In the genomic region with DNA sequence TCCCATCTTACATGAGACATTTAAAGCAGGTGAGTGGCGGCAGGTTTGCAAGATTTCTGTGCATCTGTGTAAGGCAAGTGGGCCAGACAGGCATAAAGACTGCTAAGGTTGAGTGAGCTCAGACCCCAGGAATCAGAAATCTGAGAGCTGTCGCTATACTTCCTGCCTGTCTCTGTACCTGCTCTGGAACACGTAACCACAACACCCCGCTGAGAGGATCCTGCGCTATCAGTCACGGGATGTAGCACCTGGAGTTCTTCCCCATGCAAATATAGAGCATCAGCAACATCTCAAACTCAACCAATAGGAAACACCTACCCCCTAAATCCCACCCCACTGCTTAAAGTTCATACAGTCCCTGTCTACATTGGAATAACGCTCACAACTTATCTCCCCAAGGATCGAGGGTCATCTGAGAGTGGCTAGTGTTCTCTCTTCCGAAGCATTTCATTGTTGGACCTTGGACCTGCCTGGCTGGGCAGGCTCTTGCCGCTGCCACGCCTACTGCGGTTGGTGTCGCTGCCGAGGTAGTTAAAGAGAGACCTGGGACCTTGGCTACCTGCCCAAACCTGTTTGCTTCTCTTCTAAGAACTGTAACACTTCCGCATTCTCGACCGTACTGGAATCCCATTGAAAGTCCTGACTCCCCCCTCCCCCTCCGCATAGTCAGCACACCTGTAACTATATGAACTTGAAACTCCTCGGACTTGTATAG, we compare ENCODE assay signal across 9 mouse cellular contexts. TPM values are rescaled to one million over a fixed set of nuclear protein-coding genes. Genes with fewer than 3 reads are reported as not detected.
A peak's percentile ranks its signal among the peaks of the same experiment; 100 is the strongest.
DNase-seq lines count a peak whose midpoint lies in the region; ATAC-seq lines count a peak whose summit lies in the region.
"Had no signal": no experiment of that assay in that cellular context is flagged by ENCODE, and none has a peak within 500 bp of the region (broad histone marks: within the 10 kb centered on the region; RNA-seq: fewer than 3 reads in every experiment).

No protein-coding gene starts in this region.

- H3K9ac ChIP-seq in hindbrain, embryonic 12.5 days, result 0 out of 2 replicates have a peak overlapping the region, but pooled peaks have one; percentile 13
- H3K9ac ChIP-seq in hindbrain, embryonic 11.5 days (ENCODE audit: low read depth, low read length), result no peak overlapping the region
- H3K9ac ChIP-seq in embryonic facial prominence, embryonic 15.5 days, result no peak overlapping the region
- no peak overlapping the region for H3K9ac ChIP-seq in forebrain, embryonic 11.5 days (ENCODE audit: low read length)
- H3K9ac ChIP-seq: midbrain, embryonic 12.5 days had no signal

- no peak overlapping the region for H3K4me2 ChIP-seq in hindbrain, embryonic 12.5 days (replicated peaks)
- H3K4me2 ChIP-seq in hindbrain, embryonic 11.5 days (replicated peaks; ENCODE audit: low read depth, low read length), result no peak overlapping the region
- H3K4me2 ChIP-seq in embryonic facial prominence, embryonic 15.5 days (replicated peaks), result peak overlapping the region; percentile 41
- no peak overlapping the region for H3K4me2 ChIP-seq in forebrain, embryonic 11.5 days (ENCODE audit: low read depth, low read length, severe bottlenecking)
- H3K4me2 ChIP-seq: midbrain, embryonic 12.5 days had no signal

- 14% methylated on average over 19 of the region's 19 CpGs for WGBS in hindbrain, embryonic 12.5 days
- WGBS in hindbrain, embryonic 11.5 days, result 20% methylated on average over 19 of the region's 19 CpGs
- 8% methylated on average over 19 of the region's 19 CpGs for WGBS in embryonic facial prominence, embryonic 15.5 days
- 18% methylated on average over 19 of the region's 19 CpGs for WGBS in forebrain, embryonic 11.5 days

- H3K36me3 ChIP-seq in hindbrain, embryonic 12.5 days, result no peaks in the 10 kb centered on the region
- no peaks in the 10 kb centered on the region for H3K36me3 ChIP-seq in hindbrain, embryonic 11.5 days (ENCODE audit: control insufficient read depth, insufficient read depth, low read length)
- no peaks in the 10 kb centered on the region for H3K36me3 ChIP-seq in embryonic facial prominence, embryonic 15.5 days
- H3K36me3 ChIP-seq in forebrain, embryonic 11.5 days (ENCODE audit: control insufficient read depth, insufficient read depth, low read length), result no peaks in the 10 kb centered on the region
- H3K36me3 ChIP-seq: midbrain, embryonic 12.5 days had no signal

- H3K9me3 ChIP-seq in hindbrain, embryonic 12.5 days (replicated peaks), result no peaks in the 10 kb centered on the region
- H3K9me3 ChIP-seq in hindbrain, embryonic 11.5 days (ENCODE audit: control insufficient read depth, low read length), result no peaks in the 10 kb centered on the region
- H3K9me3 ChIP-seq in embryonic facial prominence, embryonic 15.5 days (replicated peaks), result no peaks in the 10 kb centered on the region
- no peaks in the 10 kb centered on the region for H3K9me3 ChIP-seq in forebrain, embryonic 11.5 days (ENCODE audit: control insufficient read depth, low read length)
- H3K9me3 ChIP-seq: midbrain, embryonic 12.5 days had no signal

- H3K27me3 ChIP-seq in hindbrain, embryonic 12.5 days, result 0 out of 2 replicates have a peak, but pooled peaks cover 8% of the 10 kb centered on the region
- no peaks in the 10 kb centered on the region for H3K27me3 ChIP-seq in hindbrain, embryonic 11.5 days (ENCODE audit: control insufficient read depth, insufficient read depth, low read length)
- H3K27me3 ChIP-seq in embryonic facial prominence, embryonic 15.5 days, result peaks cover 5% of the 10 kb centered on the region; the same call in 1 of the 2 replicates
- H3K27me3 ChIP-seq in forebrain, embryonic 11.5 days (ENCODE audit: control insufficient read depth, insufficient read depth, low read length), result no peaks in the 10 kb centered on the region

- no peak for DNase-seq in hindbrain, embryonic 11.5 days (ENCODE audit: low spot score)
- peak; percentile 93 for DNase-seq in kidney, postnatal 10 days
- DNase-seq in lung, postnatal 25 days (ENCODE audit: low spot score), result peak; percentile 91
- peak; percentile 63 for DNase-seq in thymus, postnatal 25 days
- no peak for DNase-seq in forebrain, embryonic 11.5 days (ENCODE audit: low spot score)
- no peak for DNase-seq in retina, postnatal 1 day

- H3K4me3 ChIP-seq in hindbrain, embryonic 12.5 days, result no peak overlapping the region
- H3K4me3 ChIP-seq in hindbrain, embryonic 11.5 days (ENCODE audit: low read depth, low read length), result no peak overlapping the region
- H3K4me3 ChIP-seq in embryonic facial prominence, embryonic 15.5 days (replicated peaks), result peak overlapping the region; percentile 32
- H3K4me3 ChIP-seq in forebrain, embryonic 11.5 days (ENCODE audit: low read depth, low read length), result no peak overlapping the region
- H3K4me3 ChIP-seq: midbrain, embryonic 12.5 days had no signal

- no peaks in the 10 kb centered on the region for H3K4me1 ChIP-seq in hindbrain, embryonic 12.5 days
- H3K4me1 ChIP-seq in hindbrain, embryonic 11.5 days (replicated peaks; ENCODE audit: control insufficient read depth, insufficient read depth, low read length), result no peaks in the 10 kb centered on the region
- H3K4me1 ChIP-seq in embryonic facial prominence, embryonic 15.5 days, result 0 out of 2 replicates have a peak, but pooled peaks cover 4% of the 10 kb centered on the region
- H3K4me1 ChIP-seq in forebrain, embryonic 11.5 days (replicated peaks; ENCODE audit: control insufficient read depth, insufficient read depth, low read length), result no peaks in the 10 kb centered on the region
- H3K4me1 ChIP-seq: midbrain, embryonic 12.5 days had no signal

- H3K27ac ChIP-seq in hindbrain, embryonic 12.5 days, result no peak overlapping the region
- no peak overlapping the region for H3K27ac ChIP-seq in hindbrain, embryonic 11.5 days (ENCODE audit: low read depth, low read length)
- peak overlapping the region; percentile 55 for H3K27ac ChIP-seq in embryonic facial prominence, embryonic 15.5 days (replicated peaks)
- H3K27ac ChIP-seq in forebrain, embryonic 11.5 days (ENCODE audit: low read depth, low read length), result no peak overlapping the region
- H3K27ac ChIP-seq: midbrain, embryonic 12.5 days had no signal

- ATAC-seq in hindbrain, embryonic 12.5 days (ENCODE audit: low FRiP score), result no peak
- ATAC-seq in hindbrain, embryonic 11.5 days (ENCODE audit: low FRiP score), result no peak
- ATAC-seq in embryonic facial prominence, embryonic 15.5 days (ENCODE audit: insufficient number of reproducible peaks, low FRiP score, low TSS enrichment, low read depth), result peak; percentile 70; the same call in 1 of the 2 replicates
- ATAC-seq in forebrain, embryonic 11.5 days (replicated peaks; ENCODE audit: low FRiP score), result no peak

RNA-seq across cellular contexts. Expression of a gene that starts 7.7 kb away (rescaled TPM):
- polyA plus RNA-seq in hindbrain, embryonic 12.5 days (2016; fragmentation: Nextera tagmentation; extraction: Ambion mirVana), result 978 and 979 TPM in 2 replicates
- polyA plus RNA-seq in hindbrain, embryonic 11.5 days (2014; fragmentation: Nextera tagmentation; extraction: Ambion mirVana), result 1,030 and 1,116 TPM in 2 replicates
- 748 and 818 TPM in 2 replicates for polyA plus RNA-seq in embryonic facial prominence, embryonic 15.5 days (2015; fragmentation: Nextera tagmentation; extraction: Ambion mirVana)
- polyA plus RNA-seq in forebrain, embryonic 11.5 days (2014; fragmentation: Nextera tagmentation; extraction: Ambion mirVana), result 855 and 927 TPM in 2 replicates

RNA-seq across cellular contexts. Expression of a gene that starts 10.3 kb away (rescaled TPM):
- polyA plus RNA-seq in hindbrain, embryonic 12.5 days (2016; fragmentation: Nextera tagmentation; extraction: Ambion mirVana), result not detected in 2 replicates
- not detected in 2 replicates for polyA plus RNA-seq in hindbrain, embryonic 11.5 days (2014; fragmentation: Nextera tagmentation; extraction: Ambion mirVana)
- not detected in 2 replicates for polyA plus RNA-seq in embryonic facial prominence, embryonic 15.5 days (2015; fragmentation: Nextera tagmentation; extraction: Ambion mirVana)
- not detected in 2 replicates for polyA plus RNA-seq in forebrain, embryonic 11.5 days (2014; fragmentation: Nextera tagmentation; extraction: Ambion mirVana)
- polyA plus RNA-seq: midbrain, embryonic 12.5 days had no signal

RNA-seq across cellular contexts. Expression of a gene that starts 58.7 kb away (rescaled TPM):
- 7.6 and 8.6 TPM in 2 replicates for polyA plus RNA-seq in hindbrain, embryonic 12.5 days (2016; fragmentation: Nextera tagmentation; extraction: Ambion mirVana)
- 6.9 and 7.7 TPM in 2 replicates for polyA plus RNA-seq in hindbrain, embryonic 11.5 days (2014; fragmentation: Nextera tagmentation; extraction: Ambion mirVana)
- 21.5 and 22.6 TPM in 2 replicates for polyA plus RNA-seq in embryonic facial prominence, embryonic 15.5 days (2015; fragmentation: Nextera tagmentation; extraction: Ambion mirVana)
- 9.5 and 9.6 TPM in 2 replicates for polyA plus RNA-seq in forebrain, embryonic 11.5 days (2014; fragmentation: Nextera tagmentation; extraction: Ambion mirVana)

Comparison
In these comparisons a context has a peak if more than half of its experiments do, and no peak if none do; other contexts are left out.
1. DNase-seq: peak in kidney, postnatal 10 days (single experiment), lung, postnatal 25 days (single experiment) and thymus, postnatal 25 days (single experiment); none in hindbrain, embryonic 11.5 days (single experiment), forebrain, embryonic 11.5 days (single experiment) and retina, postnatal 1 day (single experiment).